Mouse (Mus musculus): ENCODE data around the gene Cd38. TPM values are rescaled to one million over a fixed set of nuclear protein-coding genes. Genes with fewer than 3 reads are reported as not detected.
"Not testable (repeated sequence)": the region's sequence is repeated elsewhere in the genome, so short reads cannot be mapped to it uniquely, and the experiment has no call there.

Gene Cd38
- polyA plus RNA-seq, 1 experiment = 5.7 TPM

GRCm38 (mm10) chr5:43892386-43892785 lies 24.0 kb downstream of the Cd38 start:
- 20% methylated on average over 1 of the region's 1 CpGs for WGBS
- H3K4me3 ChIP-seq (replicated peaks; ENCODE audit: control insufficient read depth, low read depth, low read length) = no peak overlapping the region
- no peaks in the 10 kb centered on the region for H3K4me1 ChIP-seq (ENCODE audit: control insufficient read depth, insufficient read depth, low read length)
- H3K27ac ChIP-seq (ENCODE audit: control insufficient read depth, insufficient read depth, low read depth, low read length, poor library complexity) = no peak overlapping the region
- TF ChIP-seq POLR2A (IDR thresholded peaks at IDR 0.05; ENCODE audit: borderline replicate concordance, control insufficient read depth, low read depth, low read length) = no peak
- no peak for TF ChIP-seq CTCF (IDR thresholded peaks at IDR 0.05; ENCODE audit: control insufficient read depth, insufficient read depth, low read length)

GRCm38 (mm10) chr5:43894113-43894512 lies 25.8 kb downstream of the Cd38 start:
- WGBS = 65% methylated on average over 2 of the region's 2 CpGs

GRCm38 (mm10) chr5:43895931-43896330 lies 27.6 kb downstream of the Cd38 start:
- Histone ChIP-seq H3K4me1 (ENCODE audit: control insufficient read depth, insufficient read depth, low read length) (no peaks in the 10 kb centered on the region), H3K27ac (ENCODE audit: control insufficient read depth, insufficient read depth, low read depth, low read length, poor library complexity) (no peak overlapping the region), H3K4me3 (replicated peaks; ENCODE audit: control insufficient read depth, low read depth, low read length) (no peak overlapping the region)
- 83% methylated on average over 3 of the region's 3 CpGs for WGBS
- TF ChIP-seq CTCF (IDR thresholded peaks at IDR 0.05; ENCODE audit: control insufficient read depth, insufficient read depth, low read length) = no peak
- TF ChIP-seq POLR2A (IDR thresholded peaks at IDR 0.05; ENCODE audit: borderline replicate concordance, control insufficient read depth, low read depth, low read length) = no peak

More at GRCm38 (mm10) chr5:43894113-43894512, 25.8 kb downstream of the Cd38 start:
- Histone ChIP-seq H3K27ac (ENCODE audit: control insufficient read depth, insufficient read depth, low read depth, low read length, poor library complexity) (no peak overlapping the region), H3K4me1 (ENCODE audit: control insufficient read depth, insufficient read depth, low read length) (no peaks in the 10 kb centered on the region), H3K4me3 (replicated peaks; ENCODE audit: control insufficient read depth, low read depth, low read length) (no peak overlapping the region)
- TF ChIP-seq POLR2A (IDR thresholded peaks at IDR 0.05; ENCODE audit: borderline replicate concordance, control insufficient read depth, low read depth, low read length) (no peak), CTCF (IDR thresholded peaks at IDR 0.05; ENCODE audit: control insufficient read depth, insufficient read depth, low read length) (peak; percentile 33)

- Histone ChIP-seq H3K27ac (ENCODE audit: control insufficient read depth, insufficient read depth, low read depth, low read length, poor library complexity) (no peak overlapping the region), H3K4me3 (replicated peaks; ENCODE audit: control insufficient read depth, low read depth, low read length) (no peak overlapping the region), H3K4me1 (ENCODE audit: control insufficient read depth, insufficient read depth, low read length) (no peaks in the 10 kb centered on the region)
- no peak for TF ChIP-seq CTCF (IDR thresholded peaks at IDR 0.05; ENCODE audit: control insufficient read depth, insufficient read depth, low read length)
- TF ChIP-seq POLR2A (IDR thresholded peaks at IDR 0.05; ENCODE audit: borderline replicate concordance, control insufficient read depth, low read depth, low read length) = no peak
- 76% methylated on average over 3 of the region's 3 CpGs for WGBS
Observed at GRCm38 (mm10) chr5:43904685-43905084, 36.3 kb downstream of the Cd38 start.

- no peaks in the 10 kb centered on the region; the same call in 1 of the 2 replicates for H3K4me1 ChIP-seq (ENCODE audit: control insufficient read depth, insufficient read depth, low read length)
- no peak overlapping the region for H3K27ac ChIP-seq (ENCODE audit: control insufficient read depth, insufficient read depth, low read depth, low read length, poor library complexity)
- WGBS = 75% methylated on average over 9 of the region's 9 CpGs
- no peak for TF ChIP-seq POLR2A (IDR thresholded peaks at IDR 0.05; ENCODE audit: borderline replicate concordance, control insufficient read depth, low read depth, low read length)
- TF ChIP-seq CTCF (IDR thresholded peaks at IDR 0.05; ENCODE audit: control insufficient read depth, insufficient read depth, low read length) = no peak
- no peak overlapping the region for H3K4me3 ChIP-seq (replicated peaks; ENCODE audit: control insufficient read depth, low read depth, low read length)
Observed at GRCm38 (mm10) chr5:43909213-43909612, 40.9 kb downstream of the Cd38 start.

- no peaks in the 10 kb centered on the region; the same call in 1 of the 2 replicates for H3K4me1 ChIP-seq (ENCODE audit: control insufficient read depth, insufficient read depth, low read length)
- no peak for TF ChIP-seq CTCF (IDR thresholded peaks at IDR 0.05; ENCODE audit: control insufficient read depth, insufficient read depth, low read length)
- TF ChIP-seq POLR2A (IDR thresholded peaks at IDR 0.05; ENCODE audit: borderline replicate concordance, control insufficient read depth, low read depth, low read length) = no peak
- H3K4me3 ChIP-seq (replicated peaks; ENCODE audit: control insufficient read depth, low read depth, low read length) = no peak overlapping the region
- WGBS = 83% methylated on average over 6 of the region's 6 CpGs
- no peak overlapping the region for H3K27ac ChIP-seq (ENCODE audit: control insufficient read depth, insufficient read depth, low read depth, low read length, poor library complexity)
Observed at GRCm38 (mm10) chr5:43910006-43910405, 41.7 kb downstream of the Cd38 start.

- not testable (repeated sequence) for H3K27ac ChIP-seq (ENCODE audit: control insufficient read depth, insufficient read depth, low read depth, low read length, poor library complexity); H3K4me3 ChIP-seq (replicated peaks; ENCODE audit: control insufficient read depth, low read depth, low read length); H3K4me1 ChIP-seq (ENCODE audit: control insufficient read depth, insufficient read depth, low read length)
- WGBS = 76% methylated on average over 4 of the region's 4 CpGs
Observed at GRCm38 (mm10) chr5:43912844-43913243, 44.5 kb downstream of the Cd38 start, which contains the start of gene Gm7879. Gene Gm7879, plus strand, starts transcription at chr5:43913144.

GRCm38 (mm10) chr5:43915261-43915886 lies 47.0 kb downstream of the Cd38 start:
- TF ChIP-seq POLR2A (IDR thresholded peaks at IDR 0.05; ENCODE audit: borderline replicate concordance, control insufficient read depth, low read depth, low read length) = no peak
- TF ChIP-seq CTCF (IDR thresholded peaks at IDR 0.05; ENCODE audit: control insufficient read depth, insufficient read depth, low read length) = no peak
- Histone ChIP-seq H3K4me1 (ENCODE audit: control insufficient read depth, insufficient read depth, low read length) (peaks cover 1% of the 10 kb centered on the region; the same call in 1 of the 2 replicates), H3K27ac (ENCODE audit: control insufficient read depth, insufficient read depth, low read depth, low read length, poor library complexity) (no peak overlapping the region), H3K4me3 (replicated peaks; ENCODE audit: control insufficient read depth, low read depth, low read length) (no peak overlapping the region)
- 38% methylated on average over 4 of the region's 4 CpGs for WGBS

- TF ChIP-seq CTCF (IDR thresholded peaks at IDR 0.05; ENCODE audit: control insufficient read depth, insufficient read depth, low read length) = no peak
- TF ChIP-seq POLR2A (IDR thresholded peaks at IDR 0.05; ENCODE audit: borderline replicate concordance, control insufficient read depth, low read depth, low read length) = no peak
- no peak overlapping the region for H3K4me3 ChIP-seq (replicated peaks; ENCODE audit: control insufficient read depth, low read depth, low read length)
- no peaks in the 10 kb centered on the region for H3K4me1 ChIP-seq (ENCODE audit: control insufficient read depth, insufficient read depth, low read length)
- no peak overlapping the region for H3K27ac ChIP-seq (ENCODE audit: control insufficient read depth, insufficient read depth, low read depth, low read length, poor library complexity)
- 80% methylated on average over 11 of the region's 11 CpGs for WGBS
Observed at GRCm38 (mm10) chr5:43921877-43922276, 53.5 kb downstream of the Cd38 start.
